Mouse (Mus musculus) cortical plate, adult 2 months (tissue): ENCODE results near the gene Hint2.

ENCODE experiments used
- CTCF ChIP-seq: fragments of 200-500 bp; IDR thresholded peaks from 2 replicates; pipeline ENCODE4 v1.5.1; 2011; ENCODE audit warnings: mild to moderate bottlenecking, control low read depth, low read length; ENCODE audit not compliant: insufficient read depth; ENCODE audit errors: extremely low read depth
- POLR2A ChIP-seq: fragments of 200-500 bp; IDR thresholded peaks from 2 replicates; pipeline ENCODE4 v1.6.1; 2011; ENCODE audit warnings: mild to moderate bottlenecking, low read length, control low read depth; ENCODE audit not compliant: insufficient read depth; ENCODE audit errors: extremely low read depth

GRCm38 (mm10) chr4:43631956-43632920, 24.0 kb downstream of the Hint2 start:
- TF ChIP-seq CTCF (no peak), POLR2A (no peak)
